Mouse (Mus musculus) heart, embryonic 11.5 days (tissue): ENCODE measurements around the gene Eml5. TPM values are rescaled to one million over a fixed set of nuclear protein-coding genes. Genes with fewer than 3 reads are reported as not detected.

Source experiments
- ATAC-seq: fragments of 200-750 bp; cut with Nextera tagmentation; replicated peaks from 2 replicates; pipeline ENCODE4 v1.8.0; 2017; ENCODE audit warnings: moderate library complexity; ENCODE audit not compliant: insufficient number of reproducible peaks, low FRiP score, low TSS enrichment
- H3K27ac ChIP-seq: fragments of 300-500 bp; sonication (generic); 2 replicates; pipeline ENCODE4 v1.5.1; 2014; ENCODE audit warnings: mild to moderate bottlenecking, low read depth, low read length
- H3K27me3 ChIP-seq: fragments of 300-500 bp; sonication (generic); 2 replicates; pipeline ENCODE4 v1.6.1; 2014; ENCODE audit warnings: mild to moderate bottlenecking, low read length, mixed read lengths; ENCODE audit not compliant: control insufficient read depth, insufficient read depth
- H3K36me3 ChIP-seq: fragments of 300-500 bp; sonication (generic); 2 replicates; pipeline ENCODE4 v1.6.1; 2014; ENCODE audit warnings: mild to moderate bottlenecking, low read length, moderate library complexity, mixed read lengths; ENCODE audit not compliant: control insufficient read depth, insufficient read depth
- H3K4me1 ChIP-seq: fragments of 300-500 bp; sonication (generic); 2 replicates; pipeline ENCODE4 v1.6.1; 2014; ENCODE audit warnings: low read length; ENCODE audit not compliant: control insufficient read depth, insufficient read depth
- H3K4me2 ChIP-seq: fragments of 300-500 bp; sonication (generic); 2 replicates; pipeline ENCODE4 v1.6.1; 2014; ENCODE audit warnings: mild to moderate bottlenecking, moderate library complexity
- H3K4me3 ChIP-seq: fragments of 300-500 bp; sonication (generic); 2 replicates; pipeline ENCODE4 v1.5.1; 2014; ENCODE audit warnings: low read depth, low read length
- H3K9ac ChIP-seq: fragments of 300-500 bp; sonication (generic); 2 replicates; pipeline ENCODE4 v1.6.1; 2014; ENCODE audit warnings: mild to moderate bottlenecking, low read depth, low read length, moderate library complexity
- H3K9me3 ChIP-seq: fragments of 300-500 bp; sonication (generic); replicated peaks from 2 replicates; pipeline ENCODE4 v1.6.1; 2016; ENCODE audit warnings: low read length; ENCODE audit not compliant: control insufficient read depth
- WGBS: fragments of 180-500 bp; shearing (Covaris S2); extraction: QIAGEN DNeasy Blood & Tissue Kit; methylation state at CpG from one replicate; pipeline ENCODE4 v1.1.7; 2014; ENCODE audit not compliant: insufficient replicate concordance; 5-methylcytosine and 5-hydroxymethylcytosine counted together
- polyA plus RNA-seq: library from polyadenylated mRNA; unstranded; fragments of >200 nt; fragmentation: Nextera tagmentation; extraction: Ambion mirVana; gene quantifications from 2 replicates; pipeline ENCODE4 v1.2.1, GENCODE M21; 2014

Gene Eml5
- polyA plus RNA-seq, 1 experiment from 2014 or later = 4.7 TPM

GRCm38 (mm10) chr12:98759700-98760099 lies 141.6 kb downstream of the Eml5 start:
- H3K9me3 ChIP-seq = no peaks in the 10 kb centered on the region
- no peak overlapping the region for H3K9ac ChIP-seq
- H3K4me3 ChIP-seq = no peak overlapping the region
- no peaks in the 10 kb centered on the region for H3K27me3 ChIP-seq
- ATAC-seq = no peak
- H3K4me1 ChIP-seq = no peaks in the 10 kb centered on the region
- no peak overlapping the region for H3K27ac ChIP-seq
- H3K4me2 ChIP-seq = no peak overlapping the region
- peaks cover 27% of the 10 kb centered on the region for H3K36me3 ChIP-seq
- 88% methylated on average over 6 of the region's 6 CpGs for WGBS

- Histone ChIP-seq H3K4me2 (no peak overlapping the region), H3K9me3 (no peaks in the 10 kb centered on the region), H3K4me1 (no peaks in the 10 kb centered on the region), H3K4me3 (no peak overlapping the region), H3K27me3 (no peaks in the 10 kb centered on the region), H3K9ac (no peak overlapping the region), H3K36me3 (peaks cover 27% of the 10 kb centered on the region), H3K27ac (no peak overlapping the region)
- 85% methylated on average over 6 of the region's 6 CpGs for WGBS
- ATAC-seq = no peak
These were observed 143.6 kb downstream of the Eml5 start for GRCm38 (mm10) chr12:98757636-98758035.

- 0 out of 2 replicates have a peak, but pooled peaks cover 3% of the 10 kb centered on the region for H3K36me3 ChIP-seq
- H3K4me3 ChIP-seq = peak overlapping the region; percentile 89
- peak overlapping the region; percentile 69 for H3K4me2 ChIP-seq
- H3K27me3 ChIP-seq = no peaks in the 10 kb centered on the region
- H3K9ac ChIP-seq = peak overlapping the region; percentile 94
- 1% methylated on average over 14 of the region's 14 CpGs for WGBS
- peaks cover 10% of the 10 kb centered on the region for H3K4me1 ChIP-seq
- peak overlapping the region; percentile 88 for H3K27ac ChIP-seq
- no peaks in the 10 kb centered on the region for H3K9me3 ChIP-seq
- no peak for ATAC-seq
These were observed 153.9 kb downstream of the Eml5 start for GRCm38 (mm10) chr12:98747380-98747753.

GRCm38 (mm10) chr12:98746746-98747379 lies 154.4 kb downstream of the Eml5 start, which contains the start of gene Zc3h14:
Gene Zc3h14 (plus strand): TSS chr12:98746964.
- Histone ChIP-seq H3K4me1 (peaks cover 10% of the 10 kb centered on the region), H3K9ac (peak within 1 kb of the TSS; percentile 94), H3K36me3 (0 out of 2 replicates have a peak, but pooled peaks cover 3% of the 10 kb centered on the region), H3K4me3 (peak within 1 kb of the TSS; percentile 89), H3K27ac (peak within 1 kb of the TSS; percentile 88), H3K4me2 (peak within 1 kb of the TSS; percentile 69), H3K27me3 (no peaks in the 10 kb centered on the region), H3K9me3 (no peaks in the 10 kb centered on the region)
- ATAC-seq = peak; percentile 87
- WGBS = under 1% methylated on average over 82 of the region's 87 CpGs

- Histone ChIP-seq H3K36me3 (0 out of 2 replicates have a peak, but pooled peaks cover 3% of the 10 kb centered on the region), H3K4me1 (peaks cover 10% of the 10 kb centered on the region), H3K4me3 (no peak overlapping the region), H3K9me3 (no peaks in the 10 kb centered on the region), H3K27ac (no peak overlapping the region), H3K9ac (no peak overlapping the region), H3K27me3 (no peaks in the 10 kb centered on the region), H3K4me2 (peak overlapping the region; percentile 20; the same call in 1 of the 2 replicates)
- 7% methylated on average over 2 of the region's 2 CpGs for WGBS
- ATAC-seq = peak; percentile 56; the same call in 1 of the 2 replicates
These were observed 155.2 kb downstream of the Eml5 start for GRCm38 (mm10) chr12:98746131-98746530.

GRCm38 (mm10) chr12:98745626-98746025 lies 155.7 kb downstream of the Eml5 start:
- 56% methylated on average over 4 of the region's 4 CpGs for whole genome bisulfite sequencing
- Histone ChIP-seq H3K9me3 (no peaks in the 10 kb centered on the region), H3K27me3 (no peaks in the 10 kb centered on the region), H3K4me2 (no peak overlapping the region), H3K36me3 (0 out of 2 replicates have a peak, but pooled peaks cover 2% of the 10 kb centered on the region), H3K27ac (no peak overlapping the region), H3K4me3 (no peak overlapping the region), H3K9ac (no peak overlapping the region), H3K4me1 (peaks cover 10% of the 10 kb centered on the region)
- ATAC-seq = no peak

- Histone ChIP-seq H3K9ac (no peak overlapping the region), H3K9me3 (no peaks in the 10 kb centered on the region), H3K4me1 (0 out of 2 replicates have a peak, but pooled peaks cover 6% of the 10 kb centered on the region), H3K27ac (no peak overlapping the region), H3K4me2 (no peak overlapping the region), H3K27me3 (no peaks in the 10 kb centered on the region), H3K36me3 (no peaks in the 10 kb centered on the region), H3K4me3 (no peak overlapping the region)
- 55% methylated on average over 3 of the region's 3 CpGs for WGBS
- ATAC-seq = no peak
These were observed 160.2 kb downstream of the Eml5 start for GRCm38 (mm10) chr12:98741011-98741501.

GRCm38 (mm10) chr12:98737801-98738350 lies 163.4 kb downstream of the Eml5 start:
- H3K4me3 ChIP-seq = peak overlapping the region; percentile 90
- peak overlapping the region; percentile 65 for H3K4me2 ChIP-seq
- H3K27ac ChIP-seq = peak overlapping the region; percentile 95
- peak overlapping the region; percentile 97 for H3K9ac ChIP-seq
- H3K9me3 ChIP-seq = no peaks in the 10 kb centered on the region
- no peaks in the 10 kb centered on the region for H3K36me3 ChIP-seq
- 0 out of 2 replicates have a peak, but pooled peaks have one; percentile 37 for ATAC-seq
- H3K27me3 ChIP-seq = no peaks in the 10 kb centered on the region
- H3K4me1 ChIP-seq = peaks cover 11% of the 10 kb centered on the region
- 10% methylated on average over 7 of the region's 7 CpGs for WGBS
